Mouse (Mus musculus): ENCODE data around the gene Slc22a14. TPM values are rescaled to one million over a fixed set of nuclear protein-coding genes. Genes with fewer than 3 reads are reported as not detected.

Slc22a14 gene
- polyA plus RNA-seq, 1 experiment from 2014 or later: 0.09 TPM

DNA sequence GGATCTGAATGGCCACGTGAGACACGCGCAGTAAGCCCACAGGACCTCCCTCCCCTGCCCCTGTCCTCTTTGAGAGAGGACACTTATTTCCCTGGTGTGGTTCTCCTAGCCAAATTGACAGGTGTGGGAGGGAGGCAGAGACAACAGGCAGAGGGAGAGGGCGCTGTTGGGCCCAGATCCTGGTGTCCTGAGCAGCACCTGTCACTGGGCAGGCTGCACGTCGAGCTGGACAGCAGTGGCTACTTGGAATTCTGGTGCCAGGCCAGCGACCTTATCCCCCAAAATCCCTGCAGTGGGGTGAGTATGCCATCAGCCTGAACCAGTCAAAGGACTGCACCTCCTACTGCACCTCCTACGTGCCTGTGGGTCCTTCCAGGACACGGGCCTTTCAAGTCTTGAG, 222.0 kb downstream of the Slc22a14 start:
- no peak overlapping the region for H3K9ac ChIP-seq

DNA sequence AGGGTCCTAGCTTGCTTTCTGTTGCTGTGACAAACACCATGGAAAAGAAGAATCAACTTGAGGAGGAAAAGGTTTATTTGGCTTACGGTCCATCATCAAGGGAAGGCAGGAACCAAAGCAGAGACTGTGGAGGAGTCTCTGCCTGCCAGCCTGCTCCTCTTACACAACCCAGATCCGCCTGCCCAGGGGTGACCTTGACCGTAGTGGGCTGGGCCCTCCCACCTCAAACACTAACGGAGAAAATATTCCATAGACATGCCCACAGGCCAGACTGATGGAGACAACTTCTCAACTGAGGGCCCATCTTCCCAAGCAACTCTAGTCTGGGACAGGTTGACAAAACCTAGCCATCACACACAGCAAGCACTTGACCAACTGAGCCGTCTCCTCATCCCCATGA, 223.3 kb downstream of the Slc22a14 start:
- no peaks in the 10 kb centered on the region for H3K9me3 ChIP-seq
- no peak overlapping the region for H3K4me2 ChIP-seq (replicated peaks)
- H3K27me3 ChIP-seq: no peaks in the 10 kb centered on the region
- ATAC-seq (ENCODE audit: low FRiP score, low read depth): no peak
- H3K4me1 ChIP-seq: no peaks in the 10 kb centered on the region
- no peaks in the 10 kb centered on the region for H3K36me3 ChIP-seq
- H3K4me3 ChIP-seq: no peak overlapping the region
- WGBS: 88% methylated on average over 5 of the region's 5 CpGs
- no peak overlapping the region for H3K27ac ChIP-seq
- no peak overlapping the region for H3K9ac ChIP-seq

More for the DNA sequence above, 222.0 kb downstream of the Slc22a14 start:
- no peak overlapping the region for H3K4me3 ChIP-seq
- no peaks in the 10 kb centered on the region for H3K36me3 ChIP-seq
- no peak for ATAC-seq (ENCODE audit: low FRiP score, low read depth)
- no peaks in the 10 kb centered on the region for H3K4me1 ChIP-seq
- no peaks in the 10 kb centered on the region for H3K27me3 ChIP-seq
- H3K27ac ChIP-seq: no peak overlapping the region
- H3K4me2 ChIP-seq (replicated peaks): no peak overlapping the region
- no peaks in the 10 kb centered on the region for H3K9me3 ChIP-seq
- 76% methylated on average over 9 of the region's 9 CpGs for WGBS

DNA sequence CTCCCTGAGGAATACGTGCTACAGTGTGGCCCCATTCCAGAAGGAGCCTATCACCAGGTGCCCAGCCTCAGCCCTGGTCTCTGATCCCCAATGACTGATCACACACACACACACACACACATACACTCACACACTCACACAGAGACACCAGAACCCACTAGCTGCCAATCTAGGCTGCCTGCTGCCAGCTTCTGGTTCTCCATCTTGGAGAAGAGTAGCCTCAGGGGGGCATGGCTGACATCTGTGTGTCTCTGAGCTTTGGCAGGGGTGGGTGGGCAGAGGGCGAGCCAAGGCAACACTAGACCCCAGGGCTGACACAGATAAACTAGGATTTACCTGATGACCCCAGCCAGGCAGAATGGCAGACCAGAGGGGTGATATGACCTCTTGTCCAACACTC, 226.5 kb downstream of the Slc22a14 start:
- no peak overlapping the region for H3K4me3 ChIP-seq
- no peaks in the 10 kb centered on the region for H3K9me3 ChIP-seq
- no peak overlapping the region for H3K27ac ChIP-seq
- H3K4me2 ChIP-seq (replicated peaks): no peak overlapping the region
- no peaks in the 10 kb centered on the region for H3K4me1 ChIP-seq
- ATAC-seq (ENCODE audit: low FRiP score, low read depth): no peak
- H3K9ac ChIP-seq: no peak overlapping the region
- H3K36me3 ChIP-seq: no peaks in the 10 kb centered on the region
- WGBS: 77% methylated on average over 2 of the region's 2 CpGs
- no peaks in the 10 kb centered on the region for H3K27me3 ChIP-seq

DNA sequence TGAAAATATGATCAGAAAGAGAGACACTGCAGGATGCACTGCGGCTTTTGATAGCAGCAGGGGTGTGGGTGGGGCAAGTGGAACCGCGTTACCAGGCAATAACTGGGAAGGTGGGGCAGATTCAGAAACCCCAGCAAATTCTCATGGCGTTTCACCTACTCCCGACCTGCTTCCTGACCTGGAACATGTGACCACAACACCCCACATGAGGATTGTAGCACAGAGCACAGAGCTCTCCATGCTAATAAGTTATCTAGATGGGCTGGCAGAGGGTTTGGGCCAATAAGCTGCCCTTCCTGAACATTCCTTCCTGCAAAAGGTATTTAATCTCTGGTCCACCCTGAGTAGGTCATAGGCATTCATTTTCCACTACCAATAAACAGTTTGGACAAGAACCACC, 234.7 kb downstream of the Slc22a14 start:
- Histone ChIP-seq H3K9ac (no peak overlapping the region), H3K36me3 (no peaks in the 10 kb centered on the region), H3K27me3 (no peaks in the 10 kb centered on the region), H3K4me3 (no peak overlapping the region), H3K9me3 (no peaks in the 10 kb centered on the region), H3K4me2 (replicated peaks) (no peak overlapping the region), H3K27ac (no peak overlapping the region), H3K4me1 (no peaks in the 10 kb centered on the region)
- ATAC-seq (ENCODE audit: low FRiP score, low read depth): no peak
- WGBS: 58% methylated on average over 5 of the region's 5 CpGs

DNA sequence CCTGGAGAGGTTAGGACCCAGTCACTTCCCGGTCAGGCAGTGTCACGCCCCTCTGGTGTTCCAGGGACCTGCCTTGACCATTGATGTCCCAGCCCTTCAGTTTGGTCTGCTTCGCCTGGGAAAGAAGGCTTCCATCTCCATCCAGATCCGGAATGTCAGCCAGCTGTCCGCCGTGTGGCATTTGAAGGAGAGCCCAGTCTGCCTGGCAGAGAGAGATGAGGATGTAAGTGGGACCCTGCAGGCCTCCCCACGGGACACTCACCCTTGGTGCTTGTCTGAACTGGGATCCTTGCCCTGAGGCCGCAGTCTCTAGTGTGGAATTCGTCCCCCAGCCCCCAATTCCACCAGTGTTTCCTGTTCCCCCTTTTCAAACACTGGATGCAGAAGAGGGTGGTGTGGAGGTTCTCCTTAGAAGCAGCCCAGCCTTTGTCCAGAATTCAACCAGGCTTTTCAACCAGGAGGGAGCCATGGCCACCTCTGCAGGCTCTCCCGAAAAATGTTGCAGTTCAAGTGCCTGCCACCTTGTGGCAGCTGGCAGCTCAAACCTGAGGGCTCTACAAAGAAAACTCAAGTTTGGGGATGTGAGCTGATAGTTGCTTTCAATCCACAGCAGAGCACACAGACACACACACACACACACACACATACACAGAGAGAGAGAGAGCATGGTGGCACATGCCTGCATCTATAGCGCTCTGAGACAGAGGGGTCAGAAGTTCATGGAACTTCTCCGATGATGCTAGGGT, 236.7 kb downstream of the Slc22a14 start:
- Histone ChIP-seq H3K4me2 (replicated peaks) (no peak overlapping the region), H3K9ac (no peak overlapping the region), H3K27me3 (no peaks in the 10 kb centered on the region), H3K27ac (no peak overlapping the region), H3K36me3 (no peaks in the 10 kb centered on the region), H3K4me3 (no peak overlapping the region), H3K9me3 (no peaks in the 10 kb centered on the region), H3K4me1 (no peaks in the 10 kb centered on the region)
- WGBS: 77% methylated on average over 12 of the region's 12 CpGs
- no peak for ATAC-seq (ENCODE audit: low FRiP score, low read depth)

DNA sequence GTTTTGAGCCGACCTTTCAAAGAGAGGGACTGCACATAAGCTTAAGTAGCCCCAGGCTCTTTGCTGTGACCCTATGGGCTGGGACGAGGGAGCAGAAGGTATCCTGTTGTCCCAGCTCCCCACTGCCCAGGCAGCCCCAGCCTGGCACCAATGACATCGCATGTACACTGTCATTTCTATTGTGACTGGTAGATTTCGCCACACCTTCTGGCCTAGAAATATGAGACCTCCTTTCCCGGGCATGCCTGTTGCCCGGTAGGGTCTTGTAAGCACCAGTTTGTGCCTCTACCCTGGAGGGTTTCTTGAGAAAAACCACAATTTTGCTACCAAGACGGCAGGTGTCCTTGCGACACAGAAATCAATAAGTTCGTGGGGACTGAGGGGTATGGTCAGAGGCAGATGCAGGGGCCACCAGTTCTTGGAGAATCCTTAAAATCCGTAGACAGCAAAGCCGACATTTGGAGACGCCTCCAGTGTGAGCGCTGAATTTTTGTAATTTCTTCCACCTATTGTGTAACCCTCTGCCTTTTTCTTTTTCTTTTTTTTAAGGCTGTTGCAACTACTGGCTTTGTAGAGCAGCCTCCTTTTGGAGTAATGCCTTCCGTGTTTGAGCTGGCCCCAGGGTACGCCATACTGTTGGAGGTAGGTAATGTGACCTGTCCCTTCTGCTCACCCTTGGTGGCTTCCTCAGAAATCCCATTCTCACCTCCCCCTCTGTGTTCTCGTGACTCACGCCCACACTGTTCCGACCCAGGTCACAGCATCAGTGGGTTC, 242.6 kb downstream of the Slc22a14 start:
- Histone ChIP-seq H3K4me2 (replicated peaks) (no peak overlapping the region), H3K36me3 (no peaks in the 10 kb centered on the region), H3K27me3 (no peaks in the 10 kb centered on the region), H3K4me3 (no peak overlapping the region), H3K4me1 (no peaks in the 10 kb centered on the region), H3K27ac (no peak overlapping the region), H3K9ac (no peak overlapping the region), H3K9me3 (no peaks in the 10 kb centered on the region)
- WGBS: 78% methylated on average over 18 of the region's 18 CpGs
- ATAC-seq (ENCODE audit: low FRiP score, low read depth): no peak

DNA sequence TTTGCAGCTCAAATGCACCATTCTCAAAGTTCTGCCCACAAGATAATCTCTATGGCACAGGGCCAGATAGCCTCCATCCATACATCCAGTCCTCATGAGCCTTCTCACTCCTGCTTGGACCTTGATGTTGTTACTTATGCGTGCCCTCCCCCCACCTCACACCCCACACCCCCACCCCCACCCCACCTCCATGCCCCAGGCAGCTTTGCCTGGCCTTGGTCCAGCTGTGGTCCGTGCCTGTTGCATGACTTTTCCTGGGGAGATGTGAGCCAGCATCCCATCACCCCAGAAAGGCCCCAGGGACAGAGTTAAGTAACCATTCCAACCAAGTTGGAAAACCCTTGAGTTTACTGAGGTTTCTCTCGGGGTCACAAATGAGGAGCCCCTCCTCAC, 245.2 kb downstream of the Slc22a14 start:
- no peak for ATAC-seq (ENCODE audit: low FRiP score, low read depth)
- H3K27me3 ChIP-seq: no peaks in the 10 kb centered on the region

More for the DNA sequence above, 245.2 kb downstream of the Slc22a14 start:
- Histone ChIP-seq H3K4me3 (no peak overlapping the region), H3K9me3 (no peaks in the 10 kb centered on the region), H3K36me3 (no peaks in the 10 kb centered on the region), H3K4me1 (no peaks in the 10 kb centered on the region), H3K4me2 (replicated peaks) (no peak overlapping the region), H3K27ac (no peak overlapping the region), H3K9ac (no peak overlapping the region)
- 61% methylated on average over 3 of the region's 3 CpGs for WGBS

Other genes starting within 250 kb of the Slc22a14 start
- 1.4 and 1.8 TPM in 2 replicates for gene Acaa1b, start 208.5 kb downstream of the Slc22a14 start, polyA plus RNA-seq (2015; fragmentation: Nextera tagmentation; extraction: Ambion mirVana)
- gene Gm47289, start 206.4 kb downstream of the Slc22a14 start, polyA plus RNA-seq (2015; fragmentation: Nextera tagmentation; extraction: Ambion mirVana): not detected in 2 replicates
- gene Slc22a13, start 156.5 kb downstream of the Slc22a14 start, polyA plus RNA-seq (2015; fragmentation: Nextera tagmentation; extraction: Ambion mirVana): not detected in 2 replicates
- 11.0 and 11.9 TPM in 2 replicates for gene Oxsr1, start 43.1 kb downstream of the Slc22a14 start, polyA plus RNA-seq (2015; fragmentation: Nextera tagmentation; extraction: Ambion mirVana)
- 104 TPM in 2 replicates for gene Acaa1a, start 25.9 kb downstream of the Slc22a14 start, polyA plus RNA-seq (2015; fragmentation: Nextera tagmentation; extraction: Ambion mirVana)
- gene Myd88, start 24.1 kb downstream of the Slc22a14 start, polyA plus RNA-seq (2015; fragmentation: Nextera tagmentation; extraction: Ambion mirVana): 14.1 and 15.7 TPM in 2 replicates
- gene Xylb, start 8.2 kb downstream of the Slc22a14 start, polyA plus RNA-seq (2015; fragmentation: Nextera tagmentation; extraction: Ambion mirVana): 6.2 and 6.4 TPM in 2 replicates
- gene Acvr2b, start 36.6 kb upstream of the Slc22a14 start, polyA plus RNA-seq (2015; fragmentation: Nextera tagmentation; extraction: Ambion mirVana): 23.1 and 26.3 TPM in 2 replicates
- gene Exog, start 79.4 kb upstream of the Slc22a14 start, polyA plus RNA-seq (2015; fragmentation: Nextera tagmentation; extraction: Ambion mirVana): 40.7 and 42.3 TPM in 2 replicates
- gene Scn5a, start 213.5 kb upstream of the Slc22a14 start, polyA plus RNA-seq (2015; fragmentation: Nextera tagmentation; extraction: Ambion mirVana): 0.05 and 0.09 TPM in 2 replicates

All from limb, embryonic 13.5 days (tissue).